10 mouse cellular contexts compared by ENCODE assay signal in genomic region chr11:76529352-76530141, GRCm38 (mm10).
DNase-seq lines count a peak whose midpoint lies in the region; ATAC-seq and TF ChIP-seq lines count a peak whose summit lies in the region.
"Had no signal": no experiment of that assay in that cellular context is flagged by ENCODE, and none has a peak within 500 bp of the region (broad histone marks: within the 10 kb centered on the region; RNA-seq: fewer than 3 reads in every experiment).

No protein-coding gene starts in this region.

- TF ChIP-seq POLR2A in myocyte (IDR thresholded peaks at IDR 0.05; ENCODE audit: insufficient read length, low read depth), result no peak

- no peaks in the 10 kb centered on the region for H3K9me3 ChIP-seq in forebrain, postnatal 0 days (ENCODE audit: low read length)
- no peaks in the 10 kb centered on the region for H3K9me3 ChIP-seq in forebrain, embryonic 11.5 days (ENCODE audit: control insufficient read depth, low read length)
- peaks cover 11% of the 10 kb centered on the region for H3K9me3 ChIP-seq in megakaryocyte, embryonic 14.5 days
- no peaks in the 10 kb centered on the region for H3K9me3 ChIP-seq in embryonic facial prominence, embryonic 12.5 days
- H3K9me3 ChIP-seq: limb, embryonic 15.5 days; stomach, embryonic 15.5 days had no signal

- WGBS in forebrain, postnatal 0 days, result 55% methylated on average over 6 of the region's 6 CpGs
- WGBS in forebrain, embryonic 11.5 days, result 81% methylated on average over 6 of the region's 6 CpGs
- 62% methylated on average over 6 of the region's 6 CpGs for WGBS in embryonic facial prominence, embryonic 12.5 days

- no peak overlapping the region for H3K9ac ChIP-seq in forebrain, postnatal 0 days
- H3K9ac ChIP-seq in forebrain, embryonic 11.5 days (ENCODE audit: low read length), result no peak overlapping the region
- H3K9ac ChIP-seq in embryonic facial prominence, embryonic 12.5 days, result peak overlapping the region; percentile 7; the same call in 1 of the 2 replicates
- H3K9ac ChIP-seq: limb, embryonic 15.5 days; stomach, embryonic 15.5 days had no signal

- no peak overlapping the region for H3ac ChIP-seq in myocyte (ENCODE audit: control insufficient read depth, insufficient read length)

- H3K4me2 ChIP-seq in forebrain, postnatal 0 days (ENCODE audit: low read depth), result no peak overlapping the region
- H3K4me2 ChIP-seq in forebrain, embryonic 11.5 days (ENCODE audit: low read depth, low read length, severe bottlenecking), result no peak overlapping the region
- H3K4me2 ChIP-seq in embryonic facial prominence, embryonic 12.5 days (replicated peaks), result no peak overlapping the region
- H3K4me2 ChIP-seq in myocyte (ENCODE audit: low read depth), result peak overlapping the region; percentile 52
- H3K4me2 ChIP-seq: limb, embryonic 15.5 days; stomach, embryonic 15.5 days had no signal

- no peaks in the 10 kb centered on the region for H3K27me3 ChIP-seq in forebrain, postnatal 0 days (ENCODE audit: insufficient read depth, low read length)
- H3K27me3 ChIP-seq in forebrain, embryonic 11.5 days (ENCODE audit: control insufficient read depth, insufficient read depth, low read length), result no peaks in the 10 kb centered on the region
- peaks cover 63% of the 10 kb centered on the region for H3K27me3 ChIP-seq in megakaryocyte, embryonic 14.5 days (replicated peaks)
- H3K27me3 ChIP-seq in embryonic facial prominence, embryonic 12.5 days, result no peaks in the 10 kb centered on the region
- no peaks in the 10 kb centered on the region for H3K27me3 ChIP-seq in myocyte (ENCODE audit: control insufficient read depth, insufficient read depth, insufficient read length)
- H3K27me3 ChIP-seq: limb, embryonic 15.5 days; stomach, embryonic 15.5 days had no signal

- ATAC-seq in forebrain, postnatal 0 days, result peak; percentile 28; the same call in 1 of the 2 replicates
- no peak for ATAC-seq in forebrain, embryonic 11.5 days (replicated peaks; ENCODE audit: low FRiP score)
- no peak for ATAC-seq in megakaryocyte, adult 5-6 weeks (ENCODE audit: poor library complexity, severe bottlenecking)
- no peak for ATAC-seq in embryonic facial prominence, embryonic 12.5 days (ENCODE audit: insufficient number of reproducible peaks, insufficient read depth, low FRiP score, low TSS enrichment)
- no peak for ATAC-seq in activated CD4-positive, CD25-positive, alpha-beta regulatory T cell, adult 4 months

- H3K36me3 ChIP-seq in forebrain, postnatal 0 days (ENCODE audit: insufficient read depth), result no peaks in the 10 kb centered on the region
- H3K36me3 ChIP-seq in forebrain, embryonic 11.5 days (ENCODE audit: control insufficient read depth, insufficient read depth, low read length), result no peaks in the 10 kb centered on the region
- no peaks in the 10 kb centered on the region for H3K36me3 ChIP-seq in megakaryocyte, embryonic 14.5 days (replicated peaks; ENCODE audit: low read length)
- no peaks in the 10 kb centered on the region for H3K36me3 ChIP-seq in embryonic facial prominence, embryonic 12.5 days
- no peaks in the 10 kb centered on the region for H3K36me3 ChIP-seq in myocyte (ENCODE audit: control insufficient read depth, insufficient read depth)
- H3K36me3 ChIP-seq: limb, embryonic 15.5 days; stomach, embryonic 15.5 days had no signal

- DNase-seq in forebrain, postnatal 0 days, result no peak
- no peak for DNase-seq in forebrain, embryonic 11.5 days (ENCODE audit: low spot score)
- no peak for DNase-seq in spleen, postnatal 36 days (ENCODE audit: low spot score in 2 of 2)

- TF ChIP-seq CTCF in forebrain, postnatal 0 days (IDR thresholded peaks at IDR 0.05; ENCODE audit: low read depth), result no peak

- peaks cover 37% of the 10 kb centered on the region for H3K4me1 ChIP-seq in forebrain, postnatal 0 days (ENCODE audit: insufficient read depth)
- peaks cover 3% of the 10 kb centered on the region; the same call in 1 of the 2 replicates for H3K4me1 ChIP-seq in forebrain, embryonic 11.5 days (replicated peaks; ENCODE audit: control insufficient read depth, insufficient read depth, low read length)
- H3K4me1 ChIP-seq in megakaryocyte, embryonic 14.5 days, result peaks cover 13% of the 10 kb centered on the region
- H3K4me1 ChIP-seq in embryonic facial prominence, embryonic 12.5 days, result peaks cover 30% of the 10 kb centered on the region

- peak overlapping the region; percentile 75; the same call in 1 of the 2 replicates for H3K27ac ChIP-seq in forebrain, postnatal 0 days (ENCODE audit: low read depth, low read length)
- no peak overlapping the region for H3K27ac ChIP-seq in forebrain, embryonic 11.5 days (ENCODE audit: low read depth, low read length)
- no peak overlapping the region for H3K27ac ChIP-seq in embryonic facial prominence, embryonic 12.5 days
- H3K27ac ChIP-seq: limb, embryonic 15.5 days; stomach, embryonic 15.5 days had no signal

- no peak overlapping the region for H3K4me3 ChIP-seq in forebrain, postnatal 0 days (ENCODE audit: low read depth, low read length)
- no peak overlapping the region for H3K4me3 ChIP-seq in forebrain, embryonic 11.5 days (ENCODE audit: low read depth, low read length)
- peak overlapping the region; percentile 11 for H3K4me3 ChIP-seq in megakaryocyte, embryonic 14.5 days (replicated peaks)
- H3K4me3 ChIP-seq in embryonic facial prominence, embryonic 12.5 days, result no peak overlapping the region
- no peak overlapping the region for H3K4me3 ChIP-seq in myocyte
- H3K4me3 ChIP-seq: limb, embryonic 15.5 days; stomach, embryonic 15.5 days had no signal

- no peaks in the 10 kb centered on the region for H3K79me2 ChIP-seq in myocyte (ENCODE audit: control insufficient read depth, insufficient read depth)

TF ChIP-seq in myocyte, 11 proteins besides CTCF, POLR2A, EP300 and RAD21:
- peak; percentile 50 to 85 (median 62) for TF ChIP-seq MYOG (IDR thresholded peaks at IDR 0.05; ENCODE audit: control insufficient read depth in 1 of 3, insufficient read depth in 1 of 3, insufficient read length in 2 of 3, low read depth in 2 of 3)
- no peak for TF ChIP-seq TCF12 (IDR thresholded peaks at IDR 0.05; ENCODE audit: insufficient read depth, poor library complexity, severe bottlenecking)
- TF ChIP-seq E2F4 (IDR thresholded peaks at IDR 0.05; ENCODE audit: insufficient read depth), result no peak
- 0 out of 2 replicates have a peak, but pooled peaks have one; percentile 1 for TF ChIP-seq CEBPB (IDR thresholded peaks at IDR 0.05; ENCODE audit: insufficient read depth, poor library complexity, severe bottlenecking)
- TF ChIP-seq TCF3 (IDR thresholded peaks at IDR 0.05; ENCODE audit: insufficient read length, low read depth), result no peak
- peak; percentile 86 for TF ChIP-seq USF1 (IDR thresholded peaks at IDR 0.05; ENCODE audit: low read depth)
- TF ChIP-seq REST (IDR thresholded peaks at IDR 0.05; ENCODE audit: insufficient read depth, insufficient read length), result no peak
- TF ChIP-seq MYOD1 (IDR thresholded peaks at IDR 0.05; ENCODE audit: control insufficient read depth in 1 of 3, insufficient read length in 2 of 3, low read depth in 2 of 3), result peak in 2 of 3 experiments; percentile 53 to 82
- TF ChIP-seq SRF (IDR thresholded peaks at IDR 0.05; ENCODE audit: control insufficient read depth, insufficient read length, low read depth), result no peak
- no peak for TF ChIP-seq POLR2AphosphoS2 (IDR thresholded peaks at IDR 0.05; ENCODE audit: insufficient read length, low read depth)
- no peak for TF ChIP-seq MAX (IDR thresholded peaks at IDR 0.05; ENCODE audit: low read depth)
